Mouse (Mus musculus): ENCODE measurements around the gene Klk1b8. TPM values are rescaled to one million over a fixed set of nuclear protein-coding genes. Genes with fewer than 3 reads are reported as not detected.
"Not testable (repeated sequence)": the region's sequence is repeated elsewhere in the genome, so short reads cannot be mapped to it uniquely, and the experiment has no call there.

Gene Klk1b8
- polyA plus RNA-seq, 1 experiment from 2014 or later = not detected

- Histone ChIP-seq H3K4me1 (ENCODE audit: control insufficient read depth, insufficient read depth, low read length) (no peaks in the 10 kb centered on the region), H3K27me3 (replicated peaks; ENCODE audit: control insufficient read depth, insufficient read depth, low read length) (no peaks in the 10 kb centered on the region), H3K4me3 (ENCODE audit: low read depth, low read length) (no peak overlapping the region), H3K36me3 (ENCODE audit: control insufficient read depth, insufficient read depth, low read length) (no peaks in the 10 kb centered on the region), H3K9me3 (ENCODE audit: control insufficient read depth, low read length) (no peaks in the 10 kb centered on the region), H3K27ac (replicated peaks; ENCODE audit: low read depth, low read length) (no peak overlapping the region), H3K4me2 (ENCODE audit: low read depth, low read length) (no peak overlapping the region), H3K9ac (ENCODE audit: low read depth, low read length) (no peak overlapping the region)
- peak; percentile 10 for DNase-seq (ENCODE audit: low spot score)
- no peak; the same call in 1 of the 2 replicates for ATAC-seq (ENCODE audit: low read depth)
- 40% methylated on average over 4 of the region's 4 CpGs for WGBS
Observed at GRCm38 (mm10) chr7:43928521-43928920, 21.9 kb upstream of the Klk1b8 start.

GRCm38 (mm10) chr7:43932337-43932736, 18.1 kb upstream of the Klk1b8 start:
- Histone ChIP-seq H3K9me3 (ENCODE audit: control insufficient read depth, low read length) (no peaks in the 10 kb centered on the region), H3K4me2 (ENCODE audit: low read depth, low read length) (no peak overlapping the region), H3K4me3 (ENCODE audit: low read depth, low read length) (no peak overlapping the region), H3K9ac (ENCODE audit: low read depth, low read length) (no peak overlapping the region), H3K27me3 (replicated peaks; ENCODE audit: control insufficient read depth, insufficient read depth, low read length) (no peaks in the 10 kb centered on the region), H3K27ac (replicated peaks; ENCODE audit: low read depth, low read length) (no peak overlapping the region), H3K36me3 (ENCODE audit: control insufficient read depth, insufficient read depth, low read length) (no peaks in the 10 kb centered on the region), H3K4me1 (ENCODE audit: control insufficient read depth, insufficient read depth, low read length) (no peaks in the 10 kb centered on the region)
- no peak for DNase-seq (ENCODE audit: low spot score)
- ATAC-seq (ENCODE audit: low read depth) = no peak
- 46% methylated on average over 4 of the region's 4 CpGs for WGBS

GRCm38 (mm10) chr7:43933440-43933839, 17.0 kb upstream of the Klk1b8 start, which contains the start of gene Klk15:
Gene Klk15 (plus strand): TSS chr7:43933740.
- ATAC-seq (ENCODE audit: low read depth) = no peak
- WGBS = 83% methylated on average over 3 of the region's 3 CpGs
- no peaks in the 10 kb centered on the region for H3K27me3 ChIP-seq (replicated peaks; ENCODE audit: control insufficient read depth, insufficient read depth, low read length)

GRCm38 (mm10) chr7:43934747-43935146, 15.7 kb upstream of the Klk1b8 start:
- Histone ChIP-seq H3K9me3 (ENCODE audit: control insufficient read depth, low read length) (no peaks in the 10 kb centered on the region), H3K9ac (ENCODE audit: low read depth, low read length) (no peak overlapping the region), H3K27ac (replicated peaks; ENCODE audit: low read depth, low read length) (no peak overlapping the region), H3K4me3 (ENCODE audit: low read depth, low read length) (no peak overlapping the region), H3K4me1 (ENCODE audit: control insufficient read depth, insufficient read depth, low read length) (no peaks in the 10 kb centered on the region), H3K27me3 (replicated peaks; ENCODE audit: control insufficient read depth, insufficient read depth, low read length) (no peaks in the 10 kb centered on the region), H3K4me2 (ENCODE audit: low read depth, low read length) (no peak overlapping the region), H3K36me3 (ENCODE audit: control insufficient read depth, insufficient read depth, low read length) (no peaks in the 10 kb centered on the region)
- 59% methylated on average over 3 of the region's 3 CpGs for WGBS
- DNase-seq (ENCODE audit: low spot score) (no peak), ATAC-seq (ENCODE audit: low read depth) (no peak)

More at GRCm38 (mm10) chr7:43933440-43933839, 17.0 kb upstream of the Klk1b8 start, which contains the start of gene Klk15:
- H3K4me2 ChIP-seq (ENCODE audit: low read depth, low read length) = no peak within 1 kb of the TSS
- DNase-seq (ENCODE audit: low spot score) = no peak
- no peak within 1 kb of the TSS for H3K9ac ChIP-seq (ENCODE audit: low read depth, low read length)
- H3K4me1 ChIP-seq (ENCODE audit: control insufficient read depth, insufficient read depth, low read length) = no peaks in the 10 kb centered on the region
- no peaks in the 10 kb centered on the region for H3K9me3 ChIP-seq (ENCODE audit: control insufficient read depth, low read length)
- no peak within 1 kb of the TSS for H3K27ac ChIP-seq (replicated peaks; ENCODE audit: low read depth, low read length)
- H3K36me3 ChIP-seq (ENCODE audit: control insufficient read depth, insufficient read depth, low read length) = no peaks in the 10 kb centered on the region
- H3K4me3 ChIP-seq (ENCODE audit: low read depth, low read length) = no peak within 1 kb of the TSS

- ATAC-seq (ENCODE audit: low read depth) = no peak
- 89% methylated on average over 14 of the region's 14 CpGs for WGBS
- Histone ChIP-seq H3K36me3 (ENCODE audit: control insufficient read depth, insufficient read depth, low read length) (no peaks in the 10 kb centered on the region), H3K4me3 (ENCODE audit: low read depth, low read length) (no peak overlapping the region), H3K4me1 (ENCODE audit: control insufficient read depth, insufficient read depth, low read length) (no peaks in the 10 kb centered on the region), H3K27ac (replicated peaks; ENCODE audit: low read depth, low read length) (no peak overlapping the region), H3K9ac (ENCODE audit: low read depth, low read length) (no peak overlapping the region), H3K27me3 (replicated peaks; ENCODE audit: control insufficient read depth, insufficient read depth, low read length) (no peaks in the 10 kb centered on the region), H3K9me3 (ENCODE audit: control insufficient read depth, low read length) (no peaks in the 10 kb centered on the region), H3K4me2 (ENCODE audit: low read depth, low read length) (no peak overlapping the region)
- DNase-seq (ENCODE audit: low spot score) = no peak
Observed at GRCm38 (mm10) chr7:43936551-43936950, 13.9 kb upstream of the Klk1b8 start.

GRCm38 (mm10) chr7:43942293-43942692, 8.2 kb upstream of the Klk1b8 start:
- 73% methylated on average over 2 of the region's 3 CpGs for WGBS
- ATAC-seq (ENCODE audit: low read depth); H3K4me2 ChIP-seq (ENCODE audit: low read depth, low read length); H3K36me3 ChIP-seq (ENCODE audit: control insufficient read depth, insufficient read depth, low read length); H3K27ac ChIP-seq (replicated peaks; ENCODE audit: low read depth, low read length); H3K9ac ChIP-seq (ENCODE audit: low read depth, low read length); H3K9me3 ChIP-seq (ENCODE audit: control insufficient read depth, low read length); H3K4me3 ChIP-seq (ENCODE audit: low read depth, low read length); H3K27me3 ChIP-seq (replicated peaks; ENCODE audit: control insufficient read depth, insufficient read depth, low read length); H3K4me1 ChIP-seq (ENCODE audit: control insufficient read depth, insufficient read depth, low read length); DNase-seq (ENCODE audit: low spot score): not testable (repeated sequence)

- no peaks in the 10 kb centered on the region for H3K36me3 ChIP-seq (ENCODE audit: control insufficient read depth, insufficient read depth, low read length)
- WGBS = 83% methylated on average over 3 of the region's 3 CpGs
- H3K27ac ChIP-seq (replicated peaks; ENCODE audit: low read depth, low read length) = no peak overlapping the region
- no peak overlapping the region for H3K4me3 ChIP-seq (ENCODE audit: low read depth, low read length)
- no peak overlapping the region for H3K4me2 ChIP-seq (ENCODE audit: low read depth, low read length)
- H3K27me3 ChIP-seq (replicated peaks; ENCODE audit: control insufficient read depth, insufficient read depth, low read length) = no peaks in the 10 kb centered on the region
- no peak for ATAC-seq (ENCODE audit: low read depth)
- no peak for DNase-seq (ENCODE audit: low spot score)
- H3K9me3 ChIP-seq (ENCODE audit: control insufficient read depth, low read length) = no peaks in the 10 kb centered on the region
- H3K9ac ChIP-seq (ENCODE audit: low read depth, low read length) = no peak overlapping the region
- no peaks in the 10 kb centered on the region for H3K4me1 ChIP-seq (ENCODE audit: control insufficient read depth, insufficient read depth, low read length)
Observed at GRCm38 (mm10) chr7:43944727-43945264, 5.7 kb upstream of the Klk1b8 start.

- H3K9ac ChIP-seq (ENCODE audit: low read depth, low read length) = no peak overlapping the region
- no peak overlapping the region for H3K4me2 ChIP-seq (ENCODE audit: low read depth, low read length)
- no peak overlapping the region for H3K4me3 ChIP-seq (ENCODE audit: low read depth, low read length)
- DNase-seq (ENCODE audit: low spot score) (no peak), ATAC-seq (ENCODE audit: low read depth) (no peak)
- H3K4me1 ChIP-seq (ENCODE audit: control insufficient read depth, insufficient read depth, low read length) = no peaks in the 10 kb centered on the region
- H3K36me3 ChIP-seq (ENCODE audit: control insufficient read depth, insufficient read depth, low read length) = no peaks in the 10 kb centered on the region
- no peaks in the 10 kb centered on the region for H3K9me3 ChIP-seq (ENCODE audit: control insufficient read depth, low read length)
- H3K27ac ChIP-seq (replicated peaks; ENCODE audit: low read depth, low read length) = no peak overlapping the region
- WGBS = 59% methylated on average over 4 of the region's 4 CpGs
- H3K27me3 ChIP-seq (replicated peaks; ENCODE audit: control insufficient read depth, insufficient read depth, low read length) = no peaks in the 10 kb centered on the region
Observed at GRCm38 (mm10) chr7:43952703-43953102, 2.2 kb downstream of the Klk1b8 start.

- ATAC-seq (ENCODE audit: low read depth) = no peak
- H3K4me1 ChIP-seq (ENCODE audit: control insufficient read depth, insufficient read depth, low read length) = no peaks in the 10 kb centered on the region
- no peaks in the 10 kb centered on the region for H3K9me3 ChIP-seq (ENCODE audit: control insufficient read depth, low read length)
- no peaks in the 10 kb centered on the region for H3K36me3 ChIP-seq (ENCODE audit: control insufficient read depth, insufficient read depth, low read length)
- no peak within 1 kb of the TSS for H3K9ac ChIP-seq (ENCODE audit: low read depth, low read length)
- DNase-seq (ENCODE audit: low spot score) = no peak
- 67% methylated on average over 3 of the region's 3 CpGs for WGBS
- no peak within 1 kb of the TSS for H3K27ac ChIP-seq (replicated peaks; ENCODE audit: low read depth, low read length)
- H3K27me3 ChIP-seq (replicated peaks; ENCODE audit: control insufficient read depth, insufficient read depth, low read length) = no peaks in the 10 kb centered on the region
- no peak within 1 kb of the TSS for H3K4me3 ChIP-seq (ENCODE audit: low read depth, low read length)
- no peak within 1 kb of the TSS for H3K4me2 ChIP-seq (ENCODE audit: low read depth, low read length)
Observed at GRCm38 (mm10) chr7:43966451-43966850, 16.0 kb downstream of the Klk1b8 start, which contains the start of gene Klk1b1. Gene Klk1b1 (plus strand): TSS chr7:43966751.
